Mouse (Mus musculus): ENCODE measurements around the gene 4930522L14Rik. TPM values are rescaled to one million over a fixed set of nuclear protein-coding genes. Genes with fewer than 3 reads are reported as not detected.
"Not testable (repeated sequence)": the region's sequence is repeated elsewhere in the genome, so short reads cannot be mapped to it uniquely, and the experiment has no call there.

Gene 4930522L14Rik
- polyA plus RNA-seq, 1 experiment from 2014 or later: 12.7 TPM

- ATAC-seq (ENCODE audit: insufficient read depth, low FRiP score); H3K36me3 ChIP-seq (ENCODE audit: control insufficient read depth, insufficient read depth, low read length); H3K27me3 ChIP-seq (ENCODE audit: control insufficient read depth, insufficient read depth, low read length); H3K4me1 ChIP-seq (ENCODE audit: control insufficient read depth, insufficient read depth, low read length); H3K9me3 ChIP-seq (replicated peaks; ENCODE audit: control insufficient read depth, low read length); H3K9ac ChIP-seq (ENCODE audit: low read length): not testable (repeated sequence)
- H3K4me3 ChIP-seq (replicated peaks; ENCODE audit: low read length): peak overlapping the region; percentile 76
- WGBS: 53% methylated on average over 5 of the region's 5 CpGs
- peak overlapping the region; percentile 58 for H3K4me2 ChIP-seq (ENCODE audit: low read depth, low read length)
- peak overlapping the region; percentile 33; the same call in 1 of the 2 replicates for H3K27ac ChIP-seq (ENCODE audit: low read length)
Observed at GRCm38 (mm10) chr5:109691205-109691965, 60.3 kb downstream of the 4930522L14Rik start.

- peak; percentile 98 for ATAC-seq (ENCODE audit: insufficient read depth, low FRiP score)
- Histone ChIP-seq H3K27ac (ENCODE audit: low read length) (peak within 1 kb of the TSS; percentile 84), H3K4me2 (ENCODE audit: low read depth, low read length) (peak within 1 kb of the TSS; percentile 58), H3K4me3 (replicated peaks; ENCODE audit: low read length) (peak within 1 kb of the TSS; percentile 76), H3K9ac (ENCODE audit: low read length) (peak within 1 kb of the TSS; percentile 84)
- H3K36me3 ChIP-seq (ENCODE audit: control insufficient read depth, insufficient read depth, low read length); H3K27me3 ChIP-seq (ENCODE audit: control insufficient read depth, insufficient read depth, low read length); H3K4me1 ChIP-seq (ENCODE audit: control insufficient read depth, insufficient read depth, low read length); H3K9me3 ChIP-seq (replicated peaks; ENCODE audit: control insufficient read depth, low read length): not testable (repeated sequence)
- under 1% methylated on average over 26 of the region's 26 CpGs for WGBS
Observed at GRCm38 (mm10) chr5:109690537-109691201, 61.0 kb downstream of the 4930522L14Rik start, which contains the start of gene 5430403G16Rik. Gene 5430403G16Rik, minus strand, starts transcription at chr5:109691041.

Other genes starting within 250 kb of the 4930522L14Rik start
- 5.7 and 7.4 TPM in 2 replicates for gene Crlf2, start 192.9 kb downstream of the 4930522L14Rik start, polyA plus RNA-seq (2015; fragmentation: Nextera tagmentation; extraction: Ambion mirVana)
- gene 5430403G16Rik, start 60.8 kb downstream of the 4930522L14Rik start, polyA plus RNA-seq (2015; fragmentation: Nextera tagmentation; extraction: Ambion mirVana): 2.3 and 2.9 TPM in 2 replicates
- 0.46 and 0.75 TPM in 2 replicates for gene Gm15446, start 171.5 kb upstream of the 4930522L14Rik start, polyA plus RNA-seq (2015; fragmentation: Nextera tagmentation; extraction: Ambion mirVana)
- gene Zfp932, start 244.6 kb upstream of the 4930522L14Rik start, polyA plus RNA-seq (2015; fragmentation: Nextera tagmentation; extraction: Ambion mirVana): 21.4 and 21.9 TPM in 2 replicates

Measured in stomach, embryonic 16.5 days (tissue).